Mouse (Mus musculus) erythroid progenitor cell, adult 5-6 weeks (primary cell): ENCODE results near the gene Ccnl1. TPM values are rescaled to one million over a fixed set of nuclear protein-coding genes. Genes with fewer than 3 reads are reported as not detected.

Source experiments
- ATAC-seq: replicated peaks from 2 replicates; pipeline ENCODE4 v1.8.0; 2016; ENCODE audit warnings: moderate number of reproducible peaks, mild to moderate bottlenecking, moderate TSS enrichment, inconsistent platforms; ENCODE audit not compliant: poor library complexity, low FRiP score, severe bottlenecking
- total RNA-seq, 2 experiments: library from RNA; stranded (forward) in 1 of 2; stranded (reverse) in 1 of 2; fragments of 150-400 nt in 1 of 2; fragments of 186-747, 209-891 nt in 1 of 2; gene quantifications; 2 replicates each; pipeline versions ENCODE4 v1.2.3 to v1.2.4; 2015 to 2017; ENCODE audit warnings: low replicate concordance in 2 of 2

Gene Ccnl1
- total RNA-seq (2015; ENCODE audit: low replicate concordance) (158 and 173 TPM in 2 replicates), total RNA-seq (2017; ENCODE audit: low replicate concordance) (199 and 276 TPM in 2 replicates)

- peak; percentile 87 for ATAC-seq
Measured at GRCm38 (mm10) chr3:65958102-65958839, at the start of gene Ccnl1. Gene Ccnl1, minus strand, starts transcription at chr3:65958249.

DNA sequence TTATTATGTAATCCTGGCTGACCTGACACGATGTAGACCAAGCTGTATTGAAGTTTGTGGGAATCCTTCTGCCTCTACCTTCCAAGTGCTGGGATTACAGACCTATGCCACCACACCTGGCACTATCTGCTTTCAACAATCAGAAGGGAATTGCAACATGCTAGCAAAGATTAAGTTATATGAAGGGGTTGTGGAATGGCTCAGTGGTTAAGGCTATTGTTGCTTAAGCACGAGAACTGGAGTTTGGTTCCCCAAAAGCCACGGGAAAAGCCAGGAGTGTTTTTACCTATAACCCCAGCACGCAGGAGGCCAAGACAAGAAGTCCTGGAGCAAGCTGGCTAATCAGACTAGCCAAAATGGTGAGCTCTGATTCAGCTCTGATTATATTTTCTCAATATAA is 46.9 kb upstream of the Ccnl1 start:
- no peak for ATAC-seq

- ATAC-seq, result no peak
Measured at GRCm38 (mm10) chr3:66004220-66004951, 46.3 kb upstream of the Ccnl1 start.

- no peak for ATAC-seq
Measured at GRCm38 (mm10) chr3:66000400-66000799, 42.4 kb upstream of the Ccnl1 start.

DNA sequence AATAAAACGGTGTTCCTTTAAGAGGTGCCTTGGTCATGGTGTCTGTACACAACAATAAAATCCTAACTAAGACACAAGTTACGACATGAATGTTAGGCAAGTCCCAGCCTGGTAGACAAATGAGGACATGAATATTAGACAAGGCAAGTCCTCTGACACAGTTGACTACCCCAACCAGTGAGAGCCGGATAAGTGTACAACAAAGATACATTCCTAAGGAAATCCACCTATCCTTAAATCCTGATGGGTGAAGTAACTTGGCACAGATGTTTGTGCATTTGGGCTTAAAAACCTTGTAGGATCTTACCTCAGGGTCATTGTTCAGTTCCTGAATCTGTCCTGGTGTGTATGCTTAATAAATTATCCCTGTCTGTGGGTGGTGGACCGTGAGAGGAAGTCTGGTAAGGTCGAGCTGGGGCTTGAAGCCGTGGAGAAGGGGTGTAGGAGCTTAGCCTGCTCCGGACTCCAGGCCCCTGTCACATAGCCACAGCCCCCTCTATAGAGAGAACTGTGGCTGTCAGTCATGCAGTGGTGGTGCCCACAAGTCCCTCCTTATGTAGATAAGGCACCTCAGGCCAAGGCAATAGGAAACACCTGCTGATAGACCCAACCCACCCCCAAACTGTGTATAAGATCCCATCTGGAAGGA is 39.4 kb upstream of the Ccnl1 start:
- ATAC-seq, result no peak; the same call in 1 of the 2 replicates

DNA sequence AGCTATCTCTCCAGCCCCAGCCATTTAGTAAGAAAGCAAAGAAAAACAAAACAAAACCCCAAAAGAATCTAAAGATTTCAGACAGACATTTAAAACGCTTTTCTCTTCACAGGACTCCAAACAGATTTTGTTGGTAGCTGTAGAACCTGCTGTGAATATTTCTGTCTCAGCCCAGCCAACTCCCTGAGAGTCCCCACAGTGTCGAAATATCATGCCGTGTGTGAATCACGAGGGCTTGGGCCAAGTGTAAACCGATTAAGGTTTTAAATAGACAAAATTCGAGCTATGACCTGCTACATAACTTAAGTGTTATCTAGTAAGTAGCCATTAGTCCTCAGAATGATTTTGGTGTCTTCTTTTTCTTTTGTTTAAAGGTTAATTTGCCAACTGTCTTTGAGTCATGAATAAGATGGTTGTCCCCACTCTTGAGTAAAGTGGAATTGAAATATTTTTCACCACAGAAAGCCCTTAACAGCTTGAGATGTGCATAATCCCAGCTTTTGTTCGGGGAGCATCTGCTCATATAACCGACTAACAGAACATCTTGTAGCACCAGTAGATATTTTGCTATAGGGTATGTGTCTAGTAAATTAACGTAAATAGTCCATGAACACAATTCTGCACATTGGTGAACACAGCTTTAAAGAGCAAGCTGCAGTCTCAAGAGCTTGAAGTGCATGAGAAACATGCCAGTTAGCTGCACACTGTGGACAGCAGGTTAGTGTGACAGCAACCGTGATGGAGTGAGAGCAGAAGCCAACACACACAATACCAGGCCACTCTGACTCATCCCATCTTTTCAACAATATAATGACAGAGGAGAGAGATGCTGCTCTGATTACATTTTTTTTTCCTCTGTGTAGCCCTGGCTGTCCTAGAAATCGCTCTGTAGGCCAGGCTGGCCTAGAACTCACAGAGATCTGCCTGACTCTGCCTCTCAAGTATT is 34.6 kb upstream of the Ccnl1 start:
- ATAC-seq, result no peak

GRCm38 (mm10) chr3:65990957-65991646 is 33.1 kb upstream of the Ccnl1 start:
- ATAC-seq, result peak; percentile 57; the same call in 1 of the 2 replicates

- ATAC-seq, result no peak
Measured at GRCm38 (mm10) chr3:65990524-65990923, 32.5 kb upstream of the Ccnl1 start.

DNA sequence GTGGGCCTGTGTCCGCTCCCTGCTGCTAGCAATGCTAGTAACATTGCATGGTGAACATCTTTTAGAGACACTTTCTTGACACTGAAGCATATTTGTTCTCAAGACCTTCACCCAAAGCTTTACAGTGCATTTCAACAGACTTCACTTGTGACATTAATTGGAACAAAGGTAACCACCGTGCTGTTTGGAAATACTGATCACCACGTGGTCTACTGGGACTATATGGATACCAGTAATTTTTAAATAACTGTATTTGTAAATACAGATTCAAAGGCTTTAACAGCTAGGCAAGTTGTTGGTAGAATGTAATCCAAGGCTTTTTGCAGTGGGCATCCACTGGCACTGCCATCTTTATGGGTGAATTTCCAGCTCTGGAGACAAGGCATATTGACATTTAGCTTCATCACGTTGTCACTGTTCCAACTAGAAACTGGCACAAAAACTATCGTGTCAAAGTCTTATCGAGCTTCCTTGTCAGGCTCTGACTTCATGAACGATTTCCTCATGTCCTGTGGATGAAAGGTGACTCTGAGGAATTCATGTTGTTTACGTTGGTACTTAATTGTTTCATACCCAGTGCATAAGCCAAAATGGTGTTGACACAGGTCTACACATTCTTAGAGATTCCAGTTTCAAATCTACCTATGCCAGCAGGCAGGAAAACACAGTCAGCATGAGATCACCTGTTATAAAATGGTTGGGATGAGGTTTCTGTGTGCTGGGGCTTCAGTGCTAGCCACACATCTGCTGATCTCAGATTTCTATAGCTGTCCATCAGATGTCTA is 30.9 kb upstream of the Ccnl1 start:
- ATAC-seq, result no peak

- ATAC-seq, result no peak
Measured at GRCm38 (mm10) chr3:65976296-65976695, 18.2 kb upstream of the Ccnl1 start.

GRCm38 (mm10) chr3:65975317-65975716 is 17.3 kb upstream of the Ccnl1 start:
- no peak for ATAC-seq

GRCm38 (mm10) chr3:65974232-65975058 is 16.4 kb upstream of the Ccnl1 start:
- ATAC-seq, result peak; percentile 97

DNA sequence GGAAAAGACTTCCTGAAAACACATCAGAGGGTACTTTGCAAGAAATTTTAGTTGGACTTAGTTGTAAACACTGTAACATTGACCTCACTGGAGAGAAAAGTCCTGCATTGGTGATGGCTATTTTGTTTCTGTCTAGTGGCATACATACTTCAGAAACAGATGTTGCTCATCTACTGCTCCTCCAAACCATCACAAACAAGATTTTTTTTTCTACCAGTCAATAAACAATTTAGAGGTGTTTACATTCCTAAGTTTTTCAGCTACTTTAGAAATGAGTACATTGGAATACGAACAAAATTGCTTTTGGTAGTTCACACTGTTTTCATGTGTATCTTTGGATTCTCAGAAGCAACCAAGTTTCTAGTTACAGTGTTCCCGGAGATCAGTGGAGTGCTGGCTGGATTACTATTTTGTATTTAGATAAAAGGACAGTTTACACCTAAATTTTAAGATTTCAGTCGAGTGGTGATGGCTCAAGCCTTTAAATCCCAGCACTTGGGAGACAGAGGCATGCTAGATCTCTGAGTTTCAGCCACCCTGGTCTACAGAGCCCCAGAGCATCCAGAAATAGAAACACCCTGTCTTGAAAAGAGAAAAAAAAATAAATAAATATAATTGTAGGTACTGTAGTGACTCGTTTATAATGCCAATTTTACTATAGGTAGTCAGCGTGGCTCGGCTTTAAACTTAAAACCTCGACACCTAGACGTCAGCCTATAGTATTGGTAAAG is 15.6 kb upstream of the Ccnl1 start:
- no peak for ATAC-seq

- no peak for ATAC-seq
Measured at GRCm38 (mm10) chr3:65969196-65969595, 11.1 kb upstream of the Ccnl1 start.

DNA sequence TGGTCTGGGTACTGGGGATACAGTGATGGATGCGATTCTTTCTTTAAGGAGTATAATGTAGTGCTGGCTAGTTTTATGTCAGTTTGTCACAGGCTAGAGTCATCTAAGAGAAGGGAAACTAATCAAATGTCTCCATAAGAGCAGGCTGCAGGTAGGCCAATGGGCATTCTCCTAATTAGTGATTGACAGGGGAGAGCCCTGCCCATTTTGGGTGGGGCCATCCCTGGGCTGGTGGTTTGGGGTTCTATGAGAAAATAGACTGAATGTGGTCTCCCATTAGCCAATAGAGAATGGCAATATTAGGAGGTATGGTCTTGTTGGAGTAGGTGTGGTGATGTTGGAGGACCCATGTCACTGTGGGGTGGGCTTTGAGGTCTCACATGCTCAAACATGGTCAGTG is 8.3 kb upstream of the Ccnl1 start:
- ATAC-seq, result peak; percentile 60

DNA sequence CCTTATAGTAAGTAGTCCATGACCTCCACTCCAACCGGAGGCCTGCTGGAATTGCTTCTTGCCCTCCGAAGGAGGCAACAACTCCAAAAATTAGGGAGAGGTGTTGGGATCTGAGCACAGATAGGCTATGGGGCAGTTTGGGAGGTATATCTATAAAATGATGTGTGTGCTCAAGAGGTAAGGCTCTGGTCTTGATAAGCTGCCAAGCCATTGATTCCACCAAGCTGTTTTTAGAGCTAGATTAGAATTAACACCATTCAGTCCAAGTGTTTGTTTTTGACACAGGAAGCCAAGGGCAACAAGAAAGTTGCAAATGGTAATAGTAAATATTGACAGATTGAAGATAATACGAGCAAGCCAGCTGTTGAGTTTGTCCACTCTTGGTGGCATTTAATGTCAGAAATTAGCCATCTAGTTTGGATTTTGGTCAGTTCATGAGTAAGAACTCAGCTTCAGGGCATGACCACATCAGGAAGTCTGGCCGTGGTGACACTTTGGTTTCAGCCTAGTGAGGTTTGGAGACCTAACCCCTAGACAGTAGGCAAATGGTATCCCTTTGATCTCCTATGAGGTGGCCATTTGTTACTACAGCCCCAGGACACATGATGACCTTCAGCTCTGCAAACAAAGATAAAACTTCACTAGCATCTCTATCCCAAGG is 4.4 kb upstream of the Ccnl1 start:
- ATAC-seq, result no peak
